7 mouse cellular contexts compared by ENCODE assay signal in the genomic region with DNA sequence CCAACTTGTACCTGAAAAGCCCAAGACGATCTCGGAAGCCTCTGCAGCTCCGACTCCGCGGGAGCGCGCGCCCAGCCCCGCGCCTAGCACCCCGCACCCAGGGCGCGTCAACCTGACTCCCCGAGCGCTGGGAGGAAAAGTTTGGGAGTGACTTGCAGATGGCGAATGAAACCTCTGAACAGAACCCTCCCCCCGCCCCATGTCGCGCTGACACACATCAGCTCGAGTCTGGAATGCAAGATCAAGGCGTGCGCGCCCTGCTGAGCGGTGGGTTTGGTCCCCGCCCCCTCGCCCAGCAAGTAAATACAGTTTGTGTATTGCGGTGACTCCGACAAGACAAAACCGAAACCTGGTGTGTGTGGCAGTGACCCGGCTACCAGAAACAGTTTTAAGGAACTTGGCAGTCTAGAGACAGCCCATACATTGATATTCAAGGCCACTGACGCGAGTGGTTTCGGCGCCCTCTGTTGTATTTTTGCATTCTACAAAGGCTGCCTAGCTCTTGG. TPM values are rescaled to one million over a fixed set of nuclear protein-coding genes. Genes with fewer than 3 reads are reported as not detected.
A peak's percentile ranks its signal among the peaks of the same experiment; 100 is the strongest.
DNase-seq lines count a peak whose midpoint lies in the region; ATAC-seq lines count a peak whose summit lies in the region.

Gene Chst15 (minus strand): TSS at position 193 of the 506 bp plus-strand sequence.

- no peaks in the 10 kb centered on the region for H3K27me3 ChIP-seq in intestine, embryonic 15.5 days (replicated peaks)

- no peaks in the 10 kb centered on the region for H3K36me3 ChIP-seq in intestine, embryonic 15.5 days

- peak; percentile 52 for ATAC-seq in intestine, embryonic 15.5 days
- peak; percentile 59 for ATAC-seq in megakaryocyte progenitor cell, adult 5-6 weeks (replicated peaks; ENCODE audit: poor library complexity)

- H3K4me3 ChIP-seq in intestine, embryonic 15.5 days (replicated peaks), result peak within 1 kb of the TSS; percentile 73

- H3K4me2 ChIP-seq in intestine, embryonic 15.5 days (replicated peaks), result peak within 1 kb of the TSS; percentile 93

- DNase-seq in WW6 (ENCODE audit: low read depth, low spot score), result peak; percentile 69
- DNase-seq in cerebellum, adult 9-10 months, result peak; percentile 68
- peak; percentile 29 for DNase-seq in gastrocnemius, postnatal 10 days
- DNase-seq in left cerebral cortex, postnatal 25 days (ENCODE audit: low spot score in 2 of 2), result peak; percentile 54 to 66
- DNase-seq in right cerebral cortex, postnatal 4 days, result peak; percentile 54

- peak within 1 kb of the TSS; percentile 91 for H3K9ac ChIP-seq in intestine, embryonic 15.5 days

- no peaks in the 10 kb centered on the region for H3K9me3 ChIP-seq in intestine, embryonic 15.5 days

- peak within 1 kb of the TSS; percentile 93 for H3K27ac ChIP-seq in intestine, embryonic 15.5 days

- intact Hi-C loops in left cerebral cortex, postnatal 25 days (cut with DNase I), result loop anchor here (2.0 to 10.0 kb wide), 4 partner anchors 90 to 422 kb away; no protein-coding TSS in a partner anchor

- H3K4me1 ChIP-seq in intestine, embryonic 15.5 days (replicated peaks), result peaks cover 26% of the 10 kb centered on the region

- WGBS in intestine, embryonic 15.5 days, result under 1% methylated on average over 34 of the region's 34 CpGs

RNA-seq across cellular contexts. Expression of gene Chst15, which starts in this region (rescaled TPM):
- 10 to 100 TPM in 1 of 2 experiments, 1 to 10 TPM in 1; 8.8 to 10.2 TPM for total RNA-seq in gastrocnemius, postnatal 10 days (2021)
- polyA plus RNA-seq in intestine, embryonic 15.5 days (2015; fragmentation: Nextera tagmentation; extraction: Ambion mirVana), result 23.0 and 23.1 TPM in 2 replicates
- 10 to 100 TPM; 35.1 to 39.4 TPM for total RNA-seq in left cerebral cortex, postnatal 25 days (2021)
- total RNA-seq in megakaryocyte progenitor cell, adult 5-6 weeks (2015), result 8.6 and 11.5 TPM in 2 replicates
- total RNA-seq in megakaryocyte progenitor cell, adult 5-6 weeks (2017), result 7.3 and 8.2 TPM in 2 replicates

Comparison
In these comparisons a context has a peak if more than half of its experiments do, and no peak if none do; other contexts are left out.
1. Peak in every context shown above with its lines: DNase-seq, ATAC-seq, H3K4me3 ChIP-seq and H3K27ac ChIP-seq.